Mouse (Mus musculus) granulocyte monocyte progenitor cell, adult 5-6 weeks (primary cell): ENCODE results near the gene Ptrh1. TPM values are rescaled to one million over a fixed set of nuclear protein-coding genes. Genes with fewer than 3 reads are reported as not detected.

Experiments
- ATAC-seq: replicated peaks from 2 replicates; pipeline ENCODE4 v1.8.0; 2016; ENCODE audit warnings: mild to moderate bottlenecking, moderate TSS enrichment, inconsistent platforms; ENCODE audit not compliant: poor library complexity, severe bottlenecking
- total RNA-seq, 2 experiments: library from RNA; stranded (forward) in 1 of 2; stranded (reverse) in 1 of 2; fragments of 200-712, 200-1000 nt in 1 of 2; fragments of >200 nt in 1 of 2; fragmentation: Nextera tagmentation in 1 of 2; gene quantifications; 2 replicates each; pipeline ENCODE4 v1.2.3; 2014 to 2017

Ptrh1 gene
- total RNA-seq, 2 experiments from 2014 or later, result 2.9 to 4.7 TPM

DNA sequence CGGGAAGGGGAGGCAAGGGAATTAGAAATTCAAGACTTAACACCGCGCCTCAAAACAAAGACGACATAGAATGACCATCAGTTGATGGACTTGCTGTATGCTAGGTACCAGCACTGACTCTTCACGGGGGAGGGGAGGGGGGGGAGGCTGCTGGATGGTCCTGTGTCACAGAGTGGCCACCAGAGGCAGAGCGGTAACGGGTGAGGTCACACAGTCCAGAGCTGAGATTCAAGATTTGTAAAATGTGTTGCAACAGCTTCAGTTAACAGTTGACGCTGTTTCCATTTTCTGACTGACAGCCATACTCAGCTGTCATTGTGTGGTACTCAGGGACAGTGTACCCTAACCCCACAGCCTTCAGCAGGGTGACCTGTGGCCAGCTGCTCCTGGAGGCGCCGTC lies 23.4 kb upstream of the Ptrh1 start:
- 0 out of 2 replicates have a peak, but pooled peaks have one; percentile 5 for ATAC-seq

DNA sequence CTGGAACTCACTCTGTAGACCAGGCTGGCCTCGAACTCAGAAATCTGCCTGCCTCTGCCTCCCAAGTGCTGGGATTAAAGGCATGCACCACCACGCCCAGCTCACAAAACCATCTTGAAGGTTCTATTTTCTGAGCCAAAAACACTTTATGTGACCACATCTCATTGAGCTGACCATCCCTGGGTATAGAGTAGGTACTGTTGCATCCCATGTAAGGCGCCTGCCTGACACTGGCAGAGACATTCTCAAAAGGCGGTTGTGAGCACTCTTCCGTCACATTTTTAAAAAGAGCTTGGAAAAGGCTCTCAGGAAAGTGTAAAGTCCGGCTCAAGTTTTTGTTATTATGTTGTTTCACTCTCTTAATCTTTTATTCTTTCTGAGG lies 18.9 kb upstream of the Ptrh1 start:
- no peak; the same call in 1 of the 2 replicates for ATAC-seq

DNA sequence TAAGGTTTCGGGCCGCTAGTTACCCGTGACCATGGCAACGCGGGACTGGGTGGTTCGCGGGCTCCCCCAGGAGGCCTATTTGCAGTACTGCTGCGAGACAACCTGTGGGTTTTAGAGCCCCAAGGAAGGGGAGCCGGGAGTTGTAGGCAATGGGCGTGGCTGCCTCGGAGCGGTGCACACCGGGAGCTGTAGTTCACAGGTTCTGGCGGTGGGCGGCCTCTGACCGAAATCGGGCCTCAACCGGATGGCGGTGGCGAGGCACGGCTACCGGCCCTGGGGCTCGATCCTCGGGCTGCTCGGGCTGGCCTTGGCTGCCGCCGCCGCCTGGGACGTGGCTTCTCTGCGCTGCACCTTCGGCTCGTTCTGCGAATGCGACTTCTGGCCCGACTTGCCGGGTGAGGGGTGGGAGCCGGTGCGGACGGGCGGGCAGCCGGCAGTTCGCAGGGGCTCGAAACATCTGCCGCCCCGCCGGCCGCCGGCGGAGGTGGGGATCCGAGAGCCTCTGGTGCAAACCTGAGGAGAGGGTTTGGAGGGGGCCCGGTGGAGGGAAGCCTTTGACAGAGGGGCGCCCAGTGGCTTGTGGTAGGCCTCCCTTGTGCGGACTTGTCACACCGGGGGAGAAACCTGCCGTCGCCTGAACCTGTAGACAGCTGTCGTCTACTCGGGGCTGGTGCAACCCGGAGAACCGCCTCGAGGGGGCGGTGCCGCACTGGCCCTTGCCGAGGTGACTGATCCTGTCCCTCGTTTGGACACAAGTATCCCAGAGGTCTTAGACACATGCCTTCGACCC lies 18.3 kb upstream of the Ptrh1 start, which contains the start of gene Tor2a:
Gene Tor2a, plus strand, starts transcription at position 179 of the 790 bp plus-strand sequence.
- ATAC-seq, result peak; percentile 99

DNA sequence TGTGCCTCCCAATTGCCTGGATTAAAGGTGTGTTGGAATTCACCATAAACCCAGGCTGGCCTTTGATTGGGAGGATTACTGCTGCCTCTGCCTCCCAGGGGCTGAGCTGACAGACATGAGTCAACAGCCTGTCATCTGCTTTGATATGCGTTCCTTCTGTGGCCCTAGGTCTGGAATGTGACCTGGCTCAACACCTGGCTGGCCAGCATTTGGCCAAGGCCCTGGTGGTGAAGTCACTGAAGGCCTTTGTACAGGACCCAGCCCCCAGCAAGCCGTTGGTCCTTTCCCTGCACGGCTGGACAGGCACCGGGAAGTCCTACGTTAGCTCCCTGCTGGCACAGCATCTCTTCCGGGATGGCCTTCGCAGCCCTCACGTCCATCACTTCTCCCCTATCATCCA lies 17.1 kb upstream of the Ptrh1 start:
- no peak for ATAC-seq

DNA sequence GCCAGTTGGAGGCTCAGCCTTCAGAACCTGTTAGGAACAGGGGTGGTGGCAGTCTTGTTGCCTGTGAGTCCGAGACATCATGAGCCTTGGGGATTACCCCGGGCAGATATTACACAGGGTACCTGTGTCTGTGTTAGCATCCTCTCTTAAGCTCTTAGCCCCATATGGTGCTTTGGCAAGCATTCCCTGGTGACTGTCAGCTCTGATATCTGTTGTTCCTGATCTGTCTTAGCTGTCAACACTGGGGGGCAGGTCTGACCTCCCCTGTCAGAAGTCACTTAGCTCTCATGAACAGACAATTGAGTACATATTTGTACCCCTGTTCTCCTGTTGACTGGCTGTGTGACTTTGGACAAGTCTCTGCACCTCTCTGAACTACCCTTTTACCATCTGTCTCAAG lies 16.6 kb upstream of the Ptrh1 start:
- no peak for ATAC-seq

DNA sequence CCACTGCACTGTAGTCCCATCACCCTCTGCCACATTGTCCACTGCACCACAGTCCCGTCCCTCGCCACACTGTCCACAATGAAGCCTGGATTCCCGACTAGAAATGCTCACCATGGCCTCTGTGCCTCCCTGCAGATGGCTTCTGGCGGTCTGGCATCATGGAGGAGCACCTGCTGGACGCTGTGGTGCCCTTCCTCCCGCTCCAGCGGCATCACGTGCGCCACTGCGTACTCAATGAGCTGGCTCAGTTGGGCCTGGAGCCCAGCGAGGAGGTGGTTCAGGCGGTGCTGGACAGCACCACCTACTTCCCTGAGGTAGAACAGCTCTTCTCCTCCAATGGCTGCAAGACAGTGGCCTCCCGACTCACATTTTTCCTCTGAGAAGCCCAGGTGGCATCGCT lies 14.2 kb upstream of the Ptrh1 start:
- ATAC-seq, result no peak

DNA sequence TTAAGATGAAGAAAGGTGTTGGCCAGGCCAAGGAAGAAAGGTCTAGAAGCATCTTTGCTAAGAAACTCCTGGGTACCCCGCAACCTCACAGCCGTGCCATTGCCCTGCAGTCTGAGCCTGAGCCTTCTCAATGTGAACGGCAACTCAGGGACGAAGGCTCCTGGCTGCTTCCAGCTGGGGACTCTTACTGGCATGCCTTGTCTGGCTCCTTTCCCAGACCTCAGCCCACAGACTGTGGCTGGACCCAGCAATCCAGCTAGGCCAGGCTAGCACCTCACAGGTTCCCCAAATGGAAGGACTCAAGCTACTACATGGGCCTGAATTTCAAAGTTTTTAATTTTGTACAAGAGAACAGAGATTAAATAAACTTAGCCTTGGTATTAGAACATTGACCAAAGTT lies 13.7 kb upstream of the Ptrh1 start:
- no peak for ATAC-seq

DNA sequence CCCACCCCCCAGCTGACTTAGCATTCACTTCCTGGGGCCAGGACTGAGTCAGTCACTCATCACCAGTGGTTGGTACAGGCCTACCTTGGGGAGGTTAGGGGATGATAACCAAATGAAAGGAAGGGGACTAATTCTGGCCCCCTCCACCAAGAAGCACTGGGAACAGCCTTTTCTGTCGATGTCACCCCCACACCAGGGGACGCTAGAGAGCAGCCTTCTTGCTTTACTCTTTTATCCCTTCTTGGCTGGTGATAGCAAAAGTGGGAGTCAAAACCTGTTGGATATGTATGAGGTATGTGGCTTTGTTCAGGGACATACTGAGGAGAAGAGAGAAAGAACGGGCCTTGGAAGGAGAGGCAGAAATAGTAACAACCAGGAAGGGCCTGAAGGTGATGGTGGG lies 12.2 kb upstream of the Ptrh1 start:
- no peak for ATAC-seq

DNA sequence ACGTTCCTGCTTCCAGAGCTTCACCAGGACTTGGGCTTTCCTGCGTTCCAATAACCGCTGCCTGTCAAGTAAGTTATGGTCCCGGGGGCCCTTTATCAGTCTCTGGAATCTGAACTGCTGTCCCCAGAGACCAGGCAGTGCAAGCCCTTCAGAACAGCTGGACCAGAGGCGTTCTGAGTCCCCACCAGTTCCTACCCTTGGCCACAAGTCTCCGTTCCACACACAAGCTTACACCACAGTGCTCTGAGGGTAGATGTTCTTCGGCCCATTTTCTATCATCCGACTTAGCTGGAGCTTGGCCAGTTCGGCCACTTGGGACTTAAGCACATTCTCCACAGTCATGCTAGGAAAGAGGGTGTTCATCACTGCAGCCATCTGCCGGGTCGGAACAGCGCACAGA lies 8.3 kb upstream of the Ptrh1 start:
- ATAC-seq, result no peak

DNA sequence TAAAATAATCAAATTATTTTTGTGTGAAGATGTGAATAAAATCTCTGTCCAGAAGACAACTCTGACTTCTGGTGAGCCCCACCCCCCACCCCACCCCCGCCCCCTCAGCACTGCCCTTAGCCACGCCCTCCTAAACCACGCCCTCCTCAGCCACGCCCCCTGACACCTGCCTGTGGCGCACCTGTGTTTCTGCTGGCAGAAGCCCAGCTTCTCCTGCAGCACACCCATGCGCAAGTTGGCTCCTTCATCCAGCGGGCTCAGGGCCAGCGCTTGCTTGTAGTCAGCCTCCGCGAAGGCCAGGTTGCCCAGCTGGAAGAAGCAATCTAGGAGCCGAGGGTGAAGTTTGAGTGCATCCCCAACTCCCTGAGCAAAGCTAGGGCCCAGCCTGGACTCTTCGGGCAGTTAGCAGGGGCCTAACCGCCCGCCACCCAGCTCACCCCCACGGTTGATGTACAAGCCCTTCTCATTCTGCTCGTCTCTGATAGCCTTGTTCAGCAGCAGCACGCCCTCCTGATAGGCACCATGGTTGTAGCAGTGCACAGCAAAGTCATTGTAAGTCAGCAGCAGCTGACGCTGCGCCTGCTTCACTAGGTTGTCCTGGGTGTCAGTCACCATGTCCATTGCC lies 6.8 kb upstream of the Ptrh1 start:
- no peak for ATAC-seq

DNA sequence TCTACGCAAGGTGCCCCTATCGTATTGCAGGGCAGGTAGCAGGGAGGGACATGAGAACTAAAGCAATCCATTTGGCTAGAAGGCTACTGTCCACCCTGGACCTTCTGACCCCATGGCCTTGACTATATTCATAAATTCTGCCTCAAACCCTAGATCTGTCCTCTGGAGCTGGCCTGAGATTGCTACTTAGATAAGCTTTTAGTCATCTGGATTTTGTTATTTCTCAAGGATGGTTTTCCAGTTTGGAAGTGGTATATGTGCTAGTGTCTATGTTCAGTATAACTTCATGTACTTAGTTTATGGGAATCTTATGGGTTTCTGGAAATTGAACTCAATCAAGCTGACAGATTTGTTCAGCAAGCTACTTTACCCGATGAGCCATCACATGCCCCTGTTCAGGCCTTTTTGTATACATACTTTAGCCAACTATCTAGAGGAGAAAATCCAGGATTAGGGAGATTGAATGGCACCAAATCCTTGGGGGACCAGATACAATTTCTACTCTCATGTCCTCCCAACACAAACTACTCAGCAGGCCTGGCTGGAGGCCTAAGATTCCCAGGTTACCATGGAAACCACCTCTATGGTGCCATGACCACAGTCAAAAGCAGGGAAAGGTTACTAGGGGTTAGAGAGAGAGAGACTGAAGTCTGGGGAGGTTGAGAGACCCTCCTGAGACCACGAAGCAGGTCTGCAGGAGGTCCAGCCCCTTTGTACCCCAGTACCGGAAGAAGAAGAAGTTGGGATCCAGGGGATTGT lies 6.1 kb upstream of the Ptrh1 start:
- no peak for ATAC-seq

DNA sequence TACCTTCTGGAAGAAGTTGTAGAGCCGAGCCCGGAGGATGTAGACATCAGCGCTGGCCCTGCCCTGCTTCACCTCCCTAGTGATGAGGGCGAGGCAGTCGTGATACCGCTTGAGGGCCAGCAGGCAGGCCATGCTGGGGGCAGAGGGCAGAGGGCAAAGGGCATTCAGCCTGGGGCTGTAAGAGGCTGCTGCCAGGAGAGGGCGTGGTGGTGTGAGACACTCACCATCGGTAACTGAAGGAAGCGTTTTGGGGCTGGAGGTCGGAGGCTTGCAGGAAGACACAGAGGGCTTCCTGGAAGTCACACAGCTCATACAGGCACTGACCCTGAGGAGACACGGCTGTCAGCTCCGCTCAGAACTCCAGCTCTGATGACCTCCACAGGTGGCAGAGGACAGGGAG lies 3.7 kb upstream of the Ptrh1 start:
- ATAC-seq, result no peak

DNA sequence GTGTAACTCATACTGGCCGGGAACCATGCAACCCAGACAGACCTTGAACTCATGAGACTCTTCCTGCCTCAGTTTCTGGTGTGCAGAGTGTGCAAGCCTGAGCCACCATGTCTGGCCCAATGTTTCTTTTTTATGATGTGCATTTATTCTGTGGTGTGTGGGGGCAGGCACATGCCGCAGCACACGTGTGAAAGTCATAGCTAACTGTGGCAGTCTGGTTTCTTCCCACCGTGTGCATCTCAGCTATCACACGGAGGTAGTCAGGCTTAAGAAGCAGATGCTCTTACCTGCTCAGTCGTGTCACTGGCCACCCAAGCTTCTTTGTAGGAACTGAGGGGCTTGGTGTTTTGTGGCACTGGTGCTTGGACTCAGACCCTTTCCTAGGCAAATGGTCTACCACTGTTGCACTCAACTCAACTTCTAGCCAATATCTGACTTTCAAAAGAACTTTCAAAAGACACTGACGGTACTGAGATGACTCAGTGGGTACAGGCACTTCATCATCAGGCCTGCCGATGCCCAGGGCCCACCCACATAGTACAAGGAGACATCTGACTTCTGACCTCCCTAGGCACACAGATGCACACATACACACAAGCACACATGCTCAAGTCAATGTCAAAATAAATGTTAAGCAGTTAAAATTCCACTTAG lies 2.8 kb upstream of the Ptrh1 start:
- ATAC-seq, result no peak

DNA sequence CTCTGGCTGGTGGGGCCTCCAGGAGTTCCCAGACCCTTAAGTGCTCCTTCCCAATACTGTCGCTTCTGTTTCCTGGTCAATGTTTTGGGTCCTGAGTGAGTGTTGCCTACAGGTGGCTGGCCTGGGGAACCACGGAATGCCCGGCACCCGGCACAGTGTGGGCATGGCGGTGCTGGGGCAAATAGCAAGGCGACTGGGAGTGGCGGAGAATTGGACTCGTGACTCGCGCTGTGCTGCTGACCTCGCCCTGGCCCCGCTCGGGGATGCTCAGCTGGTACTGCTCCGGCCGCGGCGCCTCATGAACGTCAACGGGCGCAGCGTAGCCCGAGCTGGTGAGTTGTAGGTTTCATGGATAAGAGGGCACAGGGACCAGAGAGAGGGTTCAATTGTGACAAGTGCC lies 606 bp downstream of the Ptrh1 start:
- ATAC-seq, result 0 out of 2 replicates have a peak, but pooled peaks have one; percentile 9

DNA sequence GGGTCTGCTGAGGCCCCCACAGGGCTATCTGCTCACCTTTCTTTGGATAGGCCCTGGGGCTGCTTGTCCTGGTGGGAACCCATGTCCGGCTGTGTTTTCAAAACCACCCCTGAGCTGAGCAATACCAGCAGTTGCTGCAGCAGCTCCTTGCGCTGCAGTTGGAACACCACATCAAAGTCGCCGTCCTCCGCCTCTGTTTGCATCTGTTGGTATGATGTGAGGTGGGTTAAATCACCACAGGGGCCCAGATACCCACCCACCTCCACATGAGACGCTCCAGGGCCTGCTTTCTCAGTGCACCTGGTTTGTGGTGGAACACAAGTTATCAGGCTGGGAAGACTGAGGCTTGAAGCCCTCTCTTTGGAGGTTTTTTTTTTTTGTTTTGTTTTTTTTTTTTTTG lies 2.5 kb downstream of the Ptrh1 start:
- ATAC-seq, result no peak

DNA sequence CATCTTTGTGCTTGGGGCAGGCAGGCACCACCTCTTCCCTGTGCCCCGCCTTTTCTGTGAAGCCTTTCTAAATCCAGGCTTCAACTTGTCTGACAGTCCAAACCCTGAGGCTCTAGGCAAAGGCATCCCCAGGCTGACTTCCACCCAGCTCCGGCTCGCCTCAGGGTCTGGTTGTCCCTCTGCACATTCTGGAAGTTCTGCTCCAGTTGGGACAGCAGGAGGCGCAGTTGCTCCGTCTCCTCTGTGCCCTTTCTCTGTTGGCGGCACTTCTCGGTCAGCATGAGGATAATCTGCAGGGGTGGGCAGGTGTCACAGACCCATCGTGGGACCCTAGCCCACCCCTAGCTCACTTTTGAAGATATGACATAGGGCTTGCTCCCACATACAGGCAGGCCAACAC lies 3.5 kb downstream of the Ptrh1 start:
- ATAC-seq, result peak; percentile 37

DNA sequence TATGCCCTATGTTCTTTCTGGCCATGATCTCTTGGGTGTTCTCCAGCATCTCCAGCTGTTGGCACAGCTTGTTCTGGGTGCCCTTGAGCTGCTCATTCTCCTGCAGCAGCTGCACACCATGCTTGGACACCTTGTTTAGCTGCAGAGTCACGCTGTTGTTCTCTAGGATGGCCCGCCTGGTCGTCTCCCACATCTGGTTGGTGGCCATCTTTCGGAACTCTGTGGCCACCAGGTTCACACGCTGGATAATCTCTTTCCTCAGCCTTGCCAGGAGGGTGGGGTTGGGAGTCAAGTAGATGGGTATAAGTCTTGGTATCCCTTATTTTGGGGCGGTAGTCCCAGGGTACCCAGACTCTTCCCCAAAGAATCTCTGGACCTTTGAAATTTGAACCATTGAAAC lies 4.1 kb downstream of the Ptrh1 start:
- no peak for ATAC-seq

DNA sequence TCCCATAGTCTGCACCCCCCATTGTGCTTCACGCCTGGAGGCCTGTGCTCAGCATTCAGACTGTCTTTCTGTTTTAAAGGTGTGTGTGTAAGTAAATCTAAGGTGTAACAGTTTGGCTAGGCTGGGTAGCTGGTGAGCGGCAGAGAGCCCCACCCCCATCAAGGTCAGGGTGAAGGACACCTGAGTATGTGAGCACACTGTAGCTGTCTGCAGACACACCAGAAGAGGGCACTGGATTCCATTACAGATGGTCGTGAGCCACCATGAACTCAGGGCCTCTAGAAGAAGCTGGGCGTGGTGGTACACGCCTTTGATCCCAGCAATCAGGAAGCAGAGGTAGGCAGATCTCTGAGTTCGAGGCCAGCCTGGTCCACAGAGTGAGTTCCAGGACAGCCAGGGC lies 6.1 kb downstream of the Ptrh1 start:
- ATAC-seq, result no peak

DNA sequence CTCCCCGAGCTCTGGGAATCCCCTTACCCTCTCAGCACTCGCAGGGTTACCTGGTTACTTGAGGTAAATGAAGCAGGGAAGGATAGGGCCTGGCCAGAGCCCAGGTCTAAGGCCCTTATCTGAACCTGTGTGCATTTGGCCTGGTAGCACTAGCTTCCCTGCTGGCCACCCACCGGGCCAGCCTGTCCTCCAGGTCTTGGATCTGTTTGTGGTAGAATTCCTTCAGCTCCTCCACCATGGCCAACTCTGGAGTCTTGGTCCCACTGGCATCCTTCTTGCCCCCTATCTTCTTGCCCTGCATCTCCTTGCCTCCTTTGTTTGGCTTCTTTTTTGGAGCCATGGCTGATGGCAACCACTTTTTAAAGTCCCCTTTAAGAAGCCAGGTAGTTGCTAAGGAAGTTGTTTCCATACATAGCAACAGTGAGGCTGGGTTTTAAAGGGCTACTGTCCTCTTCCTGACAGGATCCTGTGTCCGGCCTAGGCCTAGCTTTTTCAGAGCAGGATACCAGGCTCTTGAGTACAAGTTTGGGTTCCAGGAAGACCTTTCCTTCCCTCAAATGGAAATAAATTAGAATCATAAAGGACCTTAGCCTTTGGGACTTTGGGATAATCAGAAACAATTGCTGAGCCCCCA lies 8.6 kb downstream of the Ptrh1 start, which contains the start of gene Cfap157:
Gene Cfap157, minus strand, starts transcription at position 381 of the 634 bp plus-strand sequence.
- no peak for ATAC-seq

DNA sequence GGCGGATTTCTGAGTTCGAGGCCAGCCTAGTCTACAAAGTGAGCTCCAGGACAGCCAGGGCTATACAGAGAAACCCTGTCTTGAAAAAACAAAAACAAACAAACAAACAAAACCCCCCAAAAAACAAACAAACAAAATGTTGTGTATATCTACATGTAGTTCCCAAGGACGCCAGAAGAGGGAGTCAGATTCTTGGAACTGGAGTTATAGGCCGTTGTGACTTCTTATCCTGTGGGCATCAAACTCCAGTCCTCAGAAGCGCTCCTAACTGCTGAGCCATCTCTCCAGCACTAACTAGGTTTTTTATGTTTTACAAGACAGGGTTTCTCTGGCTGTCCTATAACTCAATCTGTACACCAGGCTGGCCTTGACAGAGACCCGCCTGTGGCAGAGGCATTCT lies 11.6 kb downstream of the Ptrh1 start:
- no peak for ATAC-seq
